Mouse (Mus musculus) G1E-ER4 (cell line): ENCODE measurements around the gene Ankdd1b. TPM values are rescaled to one million over a fixed set of nuclear protein-coding genes. Genes with fewer than 3 reads are reported as not detected.

Source experiments
- GATA1 ChIP-seq: IDR thresholded peaks from one replicate; pipeline ENCODE4 v1.8.0; 2012; ENCODE audit warnings: low read length, inconsistent platforms
- polyA plus RNA-seq: library from polyadenylated mRNA; stranded (reverse); fragments of >175 nt; gene quantifications from 2 replicates; pipeline ENCODE4 v1.2.3, GENCODE M21; 2012

Ankdd1b gene
- polyA plus RNA-seq, 1 experiment: not detected

- no peak for TF ChIP-seq GATA1
Observed at GRCm38 (mm10) chr13:96470556-96470955, 442 bp downstream of the Ankdd1b start.

DNA sequence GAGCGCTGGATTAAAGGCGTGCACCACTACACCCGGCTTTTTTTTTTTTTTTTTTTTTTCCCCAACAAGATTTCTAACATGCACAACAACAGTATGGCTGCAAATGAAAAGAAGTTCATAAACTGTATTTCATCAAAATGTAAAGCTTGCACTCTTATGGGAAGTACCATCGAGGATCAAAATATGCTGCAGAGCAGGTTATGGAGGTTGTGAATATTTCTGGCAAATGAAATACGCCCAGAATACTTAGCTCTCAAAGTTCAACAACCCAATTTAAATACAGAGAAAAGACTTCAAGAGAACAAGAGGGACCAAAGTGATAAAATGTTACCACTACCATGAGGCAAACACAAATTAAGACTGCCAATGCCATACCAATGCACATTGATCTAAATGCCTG lies 2.3 kb downstream of the Ankdd1b start:
- no peak for TF ChIP-seq GATA1

- TF ChIP-seq GATA1: no peak
Observed at GRCm38 (mm10) chr13:96465315-96465714, 5.7 kb downstream of the Ankdd1b start.

DNA sequence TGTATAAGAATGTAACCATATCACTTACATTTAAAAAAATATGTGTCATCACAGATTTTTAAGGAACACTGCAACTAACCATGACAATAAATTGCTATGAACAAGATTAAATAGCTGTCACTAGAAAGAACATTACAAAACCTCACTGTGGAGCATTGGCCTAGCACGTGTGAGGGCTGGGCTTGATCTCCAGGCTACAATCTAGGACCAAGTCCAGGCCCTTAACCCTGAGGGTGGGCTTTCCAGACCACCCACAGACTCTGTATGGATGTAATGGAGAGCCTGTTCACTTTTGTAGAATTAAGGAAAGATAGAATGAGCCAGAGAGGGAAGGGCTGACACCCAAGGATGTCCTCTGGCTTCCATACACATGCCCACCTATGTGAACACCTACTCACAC lies 8.4 kb downstream of the Ankdd1b start:
- TF ChIP-seq GATA1: no peak

- no peak for TF ChIP-seq GATA1
Observed at GRCm38 (mm10) chr13:96458606-96459005, 12.4 kb downstream of the Ankdd1b start.

DNA sequence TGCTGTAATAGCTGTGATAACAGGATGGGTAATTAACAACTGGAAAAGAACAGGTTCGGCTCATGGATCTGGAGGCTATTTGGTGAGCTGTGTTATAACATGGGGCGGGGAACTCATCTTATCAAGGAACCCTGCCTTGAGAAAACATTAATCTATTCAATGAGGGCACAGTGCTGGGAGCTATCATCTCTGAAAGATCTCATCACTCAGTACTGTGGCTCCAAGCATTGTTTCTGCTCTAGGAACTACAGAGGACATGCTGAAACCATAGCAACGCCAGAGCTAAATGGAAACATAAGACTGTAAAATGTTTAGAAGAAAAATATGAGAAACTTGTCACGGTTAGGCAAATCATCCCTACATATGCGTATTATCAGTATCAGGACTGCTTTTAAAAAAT lies 13.0 kb downstream of the Ankdd1b start:
- no peak for TF ChIP-seq GATA1

DNA sequence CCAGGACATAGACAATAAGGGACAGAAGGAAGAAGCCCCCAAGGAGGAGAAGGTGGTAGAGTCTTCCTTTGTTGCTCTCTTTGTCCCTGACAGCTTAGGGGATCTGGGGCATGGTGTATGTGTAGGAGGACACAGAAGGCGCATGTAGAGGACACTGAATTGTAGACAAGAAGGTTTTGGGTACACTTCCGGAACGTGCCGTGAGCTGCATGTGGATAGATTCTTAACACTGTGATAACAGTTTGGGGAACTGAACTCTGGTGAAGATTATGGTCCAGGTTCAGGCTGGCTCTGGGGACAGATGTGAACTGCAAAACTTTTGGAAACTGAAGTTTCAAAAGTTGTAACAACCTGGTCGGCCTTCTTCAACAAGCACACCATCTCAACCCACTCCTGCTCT lies 13.4 kb downstream of the Ankdd1b start:
- no peak for TF ChIP-seq GATA1

DNA sequence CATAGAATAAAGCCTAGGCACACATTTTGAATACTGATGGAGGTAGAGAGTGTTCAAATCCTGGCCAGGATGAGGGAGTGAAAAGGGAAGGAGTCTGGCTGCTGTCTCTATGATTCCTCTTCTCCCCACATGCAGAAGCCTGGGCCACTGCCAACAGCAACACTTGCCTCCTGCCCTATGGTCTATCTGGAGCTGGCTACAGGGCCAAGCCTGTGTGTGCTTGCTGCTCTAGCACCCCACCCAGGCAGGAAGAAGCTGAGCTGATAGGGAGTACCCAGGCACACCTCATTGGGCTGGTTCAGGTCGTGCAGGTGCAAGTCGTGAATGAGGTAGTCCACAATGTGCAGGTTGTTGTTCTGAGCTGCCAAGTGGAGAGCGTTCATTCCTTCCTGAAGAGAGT lies 16.7 kb downstream of the Ankdd1b start:
- no peak for TF ChIP-seq GATA1

DNA sequence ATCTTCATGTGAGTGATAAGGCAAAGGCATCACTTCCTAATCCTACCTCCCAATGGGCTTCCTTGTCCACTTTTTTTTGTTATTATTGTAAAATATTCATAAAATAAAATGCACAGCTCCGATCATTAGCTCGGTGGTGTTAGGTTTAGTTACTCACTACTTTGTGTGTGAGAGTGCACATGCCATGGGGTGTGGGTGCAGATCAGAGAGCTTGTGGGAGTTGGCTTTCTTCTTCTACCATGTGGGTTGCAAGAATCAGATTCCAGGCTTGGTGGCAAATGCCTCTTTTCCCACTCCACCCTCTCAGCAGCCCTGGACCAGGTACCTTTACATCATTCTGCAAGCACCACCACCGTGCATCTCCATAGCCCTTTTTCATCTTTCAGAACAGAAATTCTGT lies 18.4 kb downstream of the Ankdd1b start:
- no peak for TF ChIP-seq GATA1

- TF ChIP-seq GATA1: no peak
Observed at GRCm38 (mm10) chr13:96451386-96452140, 19.4 kb downstream of the Ankdd1b start.

GRCm38 (mm10) chr13:96450869-96451268 lies 20.1 kb downstream of the Ankdd1b start:
- no peak for TF ChIP-seq GATA1

- TF ChIP-seq GATA1: no peak
Observed at GRCm38 (mm10) chr13:96450205-96450856, 20.7 kb downstream of the Ankdd1b start.

DNA sequence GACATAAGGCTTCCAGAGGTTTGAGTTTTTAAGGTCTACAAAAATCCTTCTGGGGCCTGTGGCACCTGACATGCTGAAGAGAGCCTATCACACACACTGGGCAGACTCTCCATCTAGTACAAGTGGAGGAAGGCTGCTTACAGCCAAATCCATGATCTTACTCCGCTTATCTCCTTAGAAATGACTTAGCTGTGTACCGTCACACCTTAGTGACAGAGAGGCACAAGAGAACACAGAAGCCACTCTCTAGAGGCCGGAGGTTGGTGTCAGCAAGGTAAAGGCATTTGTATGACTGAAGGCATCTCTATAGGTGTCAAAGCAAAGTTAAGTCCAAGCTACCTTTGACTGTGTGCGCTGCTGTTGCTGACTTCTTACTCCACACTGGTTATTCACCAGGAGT lies 30.6 kb downstream of the Ankdd1b start:
- no peak for TF ChIP-seq GATA1

DNA sequence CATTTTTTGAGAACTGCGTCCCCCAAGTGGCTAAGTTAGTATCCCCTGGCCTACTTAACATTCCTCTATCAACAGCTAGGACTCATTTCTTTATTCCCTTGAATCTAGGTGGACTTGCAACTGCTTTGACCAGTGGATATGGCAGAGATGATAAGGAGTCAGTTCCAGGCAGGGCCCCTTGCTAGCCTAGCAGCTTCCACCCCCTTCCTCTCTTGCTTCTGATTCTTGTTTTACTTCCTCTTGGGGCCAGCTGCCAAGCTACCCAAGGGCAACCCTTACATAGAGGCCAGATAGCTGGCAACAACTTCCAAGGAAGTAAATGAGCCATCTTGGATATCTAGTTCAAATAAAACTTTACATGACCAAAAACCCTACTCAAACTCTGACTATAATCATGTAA lies 34.1 kb downstream of the Ankdd1b start:
- TF ChIP-seq GATA1: no peak

DNA sequence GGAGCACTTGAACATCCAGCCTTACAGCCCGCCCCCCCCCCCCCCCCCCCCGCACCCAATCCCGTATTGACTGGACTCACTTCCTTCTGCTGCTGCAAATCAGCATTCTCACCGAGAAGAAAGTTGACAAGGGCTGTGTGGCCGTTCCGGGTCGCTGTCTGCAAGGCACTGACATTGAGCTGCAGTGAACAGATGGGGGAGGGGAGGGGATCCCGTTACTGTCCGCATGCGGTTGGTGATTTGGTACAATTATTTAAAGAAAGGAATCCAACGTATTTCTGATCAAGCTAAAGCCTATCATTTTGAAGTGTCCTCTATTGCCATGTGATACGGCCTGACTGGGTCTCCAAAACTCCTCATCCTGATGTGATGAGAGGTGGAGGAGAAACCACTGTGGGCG lies 35.2 kb downstream of the Ankdd1b start:
- TF ChIP-seq GATA1: no peak

DNA sequence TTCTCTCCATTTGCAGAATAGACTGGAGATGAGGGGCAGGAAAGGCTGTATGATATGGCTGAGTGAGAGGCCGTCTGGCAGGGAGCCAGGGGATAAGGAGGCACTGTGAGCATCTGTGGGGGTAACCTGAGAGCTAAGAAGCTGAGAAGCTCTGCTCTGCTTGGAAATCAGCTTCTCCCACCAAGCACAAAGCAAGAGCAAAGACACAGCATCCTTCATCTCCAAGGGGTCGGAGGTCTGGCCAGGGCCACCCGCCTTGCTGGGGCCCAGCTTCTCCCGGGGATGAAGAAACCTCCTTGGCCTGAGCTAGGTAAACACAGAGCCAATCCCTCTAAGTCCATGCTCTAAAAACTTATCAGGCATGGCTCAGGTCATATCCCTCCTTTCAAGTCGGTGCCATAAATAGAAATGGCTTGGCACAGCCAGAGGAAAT lies 36.1 kb downstream of the Ankdd1b start:
- TF ChIP-seq GATA1: no peak

GRCm38 (mm10) chr13:96433648-96434190 lies 37.3 kb downstream of the Ankdd1b start:
- TF ChIP-seq GATA1: no peak

DNA sequence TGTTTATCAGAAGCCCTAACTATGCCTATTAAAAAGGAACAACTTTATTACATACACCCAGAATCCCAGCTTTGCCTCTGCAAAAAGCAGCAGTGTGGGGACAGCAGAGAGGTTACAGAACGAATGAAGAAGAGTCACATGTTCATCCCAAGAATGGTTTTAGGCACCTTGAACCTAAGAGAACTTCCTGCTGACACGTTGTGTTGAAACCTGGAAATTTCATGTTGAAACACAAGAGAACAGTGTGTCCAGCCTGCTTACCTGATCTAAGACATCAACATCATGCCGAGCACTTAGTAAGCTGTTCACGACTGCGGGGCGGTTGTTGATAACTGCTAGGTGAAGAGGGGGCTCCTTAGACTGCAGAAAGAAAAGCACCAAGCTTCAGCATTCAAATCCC lies 38.0 kb downstream of the Ankdd1b start:
- no peak for TF ChIP-seq GATA1
